Mouse (Mus musculus) right cerebral cortex, adult 18-20 months (tissue): ENCODE data around the gene Ttc4.

Experiments
- DNase-seq: peaks from one replicate; pipeline ENCODE4 v3.0.0; 2022; ENCODE audit warnings: mixed read lengths

Gene Ttc4

GRCm38 (mm10) chr4:106650833-106651527 is 27.8 kb downstream of the Ttc4 start, which contains the start of gene Pars2:
TSS of gene Pars2 (plus strand) at chr4:106651069.
- DNase-seq: peak; percentile 99

GRCm38 (mm10) chr4:106647137-106647536 is 31.6 kb downstream of the Ttc4 start:
- no peak for DNase-seq

GRCm38 (mm10) chr4:106645797-106646196 is 32.9 kb downstream of the Ttc4 start:
- no peak for DNase-seq

- no peak for DNase-seq
These were observed 34.5 kb downstream of the Ttc4 start for GRCm38 (mm10) chr4:106644218-106644610.

- no peak for DNase-seq
These were observed 35.1 kb downstream of the Ttc4 start for GRCm38 (mm10) chr4:106643483-106644217.

- no peak for DNase-seq
These were observed 44.7 kb downstream of the Ttc4 start for GRCm38 (mm10) chr4:106634086-106634479.

GRCm38 (mm10) chr4:106633281-106634085 is 45.3 kb downstream of the Ttc4 start:
- peak; percentile 33 for DNase-seq

GRCm38 (mm10) chr4:106632313-106632712 is 46.4 kb downstream of the Ttc4 start:
- DNase-seq: no peak

- DNase-seq: peak; percentile 88
These were observed 48.2 kb downstream of the Ttc4 start for GRCm38 (mm10) chr4:106630333-106631220.

- DNase-seq: no peak
These were observed 49.4 kb downstream of the Ttc4 start for GRCm38 (mm10) chr4:106629374-106629773.

- no peak for DNase-seq
These were observed 49.9 kb downstream of the Ttc4 start for GRCm38 (mm10) chr4:106628650-106629360.

- no peak for DNase-seq
These were observed 50.9 kb downstream of the Ttc4 start for GRCm38 (mm10) chr4:106627809-106628208.

GRCm38 (mm10) chr4:106624271-106624670 is 54.5 kb downstream of the Ttc4 start:
- no peak for DNase-seq

GRCm38 (mm10) chr4:106622712-106623111 is 56.0 kb downstream of the Ttc4 start:
- no peak for DNase-seq

- DNase-seq: no peak
These were observed 56.7 kb downstream of the Ttc4 start, which contains the start of gene Ttc22 for GRCm38 (mm10) chr4:106622030-106622493. TSS of gene Ttc22 (plus strand) at chr4:106622432.

GRCm38 (mm10) chr4:106621428-106621827 is 57.3 kb downstream of the Ttc4 start:
- no peak for DNase-seq

- DNase-seq: no peak
These were observed 59.8 kb downstream of the Ttc4 start for GRCm38 (mm10) chr4:106618898-106619297.

GRCm38 (mm10) chr4:106617056-106617455 is 61.7 kb downstream of the Ttc4 start, which contains the start of gene Lexm:
TSS of gene Lexm (minus strand) at chr4:106617241.
- peak; percentile 43 for DNase-seq

GRCm38 (mm10) chr4:106615637-106616036 is 63.1 kb downstream of the Ttc4 start:
- DNase-seq: no peak

- DNase-seq: no peak
These were observed 63.9 kb downstream of the Ttc4 start for GRCm38 (mm10) chr4:106614881-106615280.

GRCm38 (mm10) chr4:106614180-106614797 is 64.5 kb downstream of the Ttc4 start:
- DNase-seq: peak; percentile 59
